Mouse (Mus musculus) stomach, postnatal 0 days (tissue): ENCODE measurements around the gene Sox5.

Experiments
- CTCF ChIP-seq: IDR thresholded peaks from 2 replicates; pipeline ENCODE4 v1.5.1; 2016; ENCODE audit warnings: antibody characterized with exemption, low read depth, mild to moderate bottlenecking, moderate library complexity
- EP300 ChIP-seq: optimal IDR thresholded peaks from 2 replicates; pipeline ENCODE3; 2016; ENCODE audit warnings: antibody characterized with exemption

DNA sequence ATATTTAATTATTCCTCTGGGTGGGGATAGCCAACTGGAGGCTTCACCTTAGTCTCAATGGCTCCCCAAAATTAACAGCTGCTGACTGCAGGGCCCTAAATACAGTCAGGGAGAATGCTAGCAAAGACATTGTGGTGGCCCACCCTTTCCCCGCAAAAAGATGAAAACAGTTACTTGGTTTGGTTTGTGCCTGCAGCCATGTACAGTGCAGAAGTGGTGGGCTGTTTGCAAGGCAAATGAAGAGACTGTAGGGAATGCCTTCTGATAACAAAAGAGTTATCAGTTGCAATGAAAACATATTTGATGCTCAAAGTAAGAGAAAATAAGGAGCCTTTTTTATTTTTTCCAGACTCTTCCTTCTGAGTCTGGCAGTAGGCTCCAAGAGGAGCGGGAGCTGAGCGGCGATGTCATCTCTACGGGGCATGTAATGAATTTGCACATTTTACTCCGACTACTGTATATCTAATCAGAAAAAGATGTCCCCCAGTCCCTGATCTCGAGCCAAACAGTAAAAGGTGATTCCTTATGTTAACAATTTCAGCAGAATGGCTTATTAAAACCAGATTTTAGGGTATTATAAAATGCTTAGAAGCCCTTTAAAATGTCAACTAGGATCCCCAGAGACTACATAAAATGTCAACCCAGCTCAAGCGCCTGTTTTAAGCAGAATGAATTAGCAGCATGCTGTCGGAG, 943.2 kb downstream of the Sox5 start:
- TF ChIP-seq CTCF, result no peak
- no peak for TF ChIP-seq EP300
